Mouse (Mus musculus): Measurements from ENCODE around the gene Zbtb38. TPM values are rescaled to one million over a fixed set of nuclear protein-coding genes. Genes with fewer than 3 reads are reported as not detected.

The Zbtb38 gene
- polyA plus RNA-seq, 1 experiment from 2014 or later = 19.7 TPM

- Histone ChIP-seq H3K4me1 (peaks cover 5% of the 10 kb centered on the region; the same call in 1 of the 2 replicates), H3K4me3 (no peak overlapping the region), H3K36me3 (no peaks in the 10 kb centered on the region), H3K27me3 (replicated peaks) (peaks cover 5% of the 10 kb centered on the region; the same call in 1 of the 2 replicates), H3K9ac (no peak overlapping the region), H3K27ac (no peak overlapping the region), H3K9me3 (no peaks in the 10 kb centered on the region), H3K4me2 (replicated peaks) (no peak overlapping the region)
- WGBS = 80% methylated on average over 6 of the region's 6 CpGs
- ATAC-seq (ENCODE audit: low FRiP score, low read depth) = no peak
These were observed 117.5 kb downstream of the Zbtb38 start for GRCm38 (mm10) chr9:96635176-96635575.

- Histone ChIP-seq H3K9ac (no peak overlapping the region), H3K4me1 (peaks cover 5% of the 10 kb centered on the region; the same call in 1 of the 2 replicates), H3K36me3 (no peaks in the 10 kb centered on the region), H3K9me3 (no peaks in the 10 kb centered on the region), H3K4me3 (no peak overlapping the region), H3K4me2 (replicated peaks) (no peak overlapping the region), H3K27ac (no peak overlapping the region), H3K27me3 (replicated peaks) (peaks cover 5% of the 10 kb centered on the region; the same call in 1 of the 2 replicates)
- 83% methylated on average over 2 of the region's 2 CpGs for WGBS
- ATAC-seq (ENCODE audit: low FRiP score, low read depth) = no peak
These were observed 118.9 kb downstream of the Zbtb38 start for GRCm38 (mm10) chr9:96633771-96634170.

Other genes starting within 250 kb of the Zbtb38 start
- gene Gm28729, start 227.6 kb downstream of the Zbtb38 start, polyA plus RNA-seq (2016; fragmentation: Nextera tagmentation; extraction: Ambion mirVana) = not detected in 2 replicates
- gene Rasa2, start 121.2 kb downstream of the Zbtb38 start, polyA plus RNA-seq (2016; fragmentation: Nextera tagmentation; extraction: Ambion mirVana) = 16.4 and 17.9 TPM in 2 replicates
- 41.2 and 42.6 TPM in 2 replicates for gene Pxylp1, start 139.8 kb upstream of the Zbtb38 start, polyA plus RNA-seq (2016; fragmentation: Nextera tagmentation; extraction: Ambion mirVana)